Mouse (Mus musculus) skeletal muscle tissue, postnatal 0 days (tissue): ENCODE results near the gene Abcb10. TPM values are rescaled to one million over a fixed set of nuclear protein-coding genes. Genes with fewer than 3 reads are reported as not detected.

ENCODE experiments used
- microRNA counts: library from miRNA; unstranded; fragments of <30 nt; microRNA quantifications from one replicate; lab custom pipeline; 2015
- microRNA-seq, 2 experiments: library from miRNA; unstranded; fragments of <30 nt; microRNA quantifications; one replicate each; pipeline ENCODE4; 2016
- polyA plus RNA-seq: library from polyadenylated mRNA; unstranded; fragments of >200 nt; fragmentation: Nextera tagmentation; extraction: Ambion mirVana; gene quantifications from 2 replicates; pipeline ENCODE4 v1.2.1, GENCODE M21; 2015

Gene Abcb10
- 6.9 and 7.4 TPM in 2 replicates for polyA plus RNA-seq

DNA sequence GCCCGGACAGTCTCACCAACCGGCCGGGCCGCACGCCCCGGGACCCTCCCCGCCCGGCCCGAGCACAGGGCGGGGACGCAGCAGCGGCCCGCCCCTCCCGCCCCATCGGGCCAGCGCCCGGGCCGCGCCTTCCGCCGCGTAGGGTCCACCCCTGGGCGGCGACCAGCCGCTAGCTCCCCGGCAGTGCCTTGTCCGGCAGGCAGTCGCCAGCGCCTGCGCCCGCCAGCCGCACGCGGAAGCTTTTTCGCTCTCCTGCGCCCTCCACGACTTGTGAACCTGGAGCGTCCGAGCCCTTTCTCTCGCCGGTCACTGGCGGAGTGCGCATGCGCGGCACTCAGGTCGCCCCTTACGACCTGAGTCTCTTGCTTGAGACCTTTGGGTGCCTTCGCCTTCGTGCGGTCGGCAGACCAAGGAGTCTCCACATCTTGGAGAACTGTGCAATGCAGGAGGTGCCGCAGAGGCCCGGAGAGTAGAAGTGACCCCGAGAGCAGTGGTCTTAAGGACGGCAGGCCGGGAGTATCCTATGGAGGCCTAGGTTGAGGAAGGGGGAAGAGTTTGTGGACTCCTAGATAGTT is at the start of gene Abcb10:
Gene Abcb10 (minus strand): TSS at position 297 of the 575 bp plus-strand sequence.

DNA sequence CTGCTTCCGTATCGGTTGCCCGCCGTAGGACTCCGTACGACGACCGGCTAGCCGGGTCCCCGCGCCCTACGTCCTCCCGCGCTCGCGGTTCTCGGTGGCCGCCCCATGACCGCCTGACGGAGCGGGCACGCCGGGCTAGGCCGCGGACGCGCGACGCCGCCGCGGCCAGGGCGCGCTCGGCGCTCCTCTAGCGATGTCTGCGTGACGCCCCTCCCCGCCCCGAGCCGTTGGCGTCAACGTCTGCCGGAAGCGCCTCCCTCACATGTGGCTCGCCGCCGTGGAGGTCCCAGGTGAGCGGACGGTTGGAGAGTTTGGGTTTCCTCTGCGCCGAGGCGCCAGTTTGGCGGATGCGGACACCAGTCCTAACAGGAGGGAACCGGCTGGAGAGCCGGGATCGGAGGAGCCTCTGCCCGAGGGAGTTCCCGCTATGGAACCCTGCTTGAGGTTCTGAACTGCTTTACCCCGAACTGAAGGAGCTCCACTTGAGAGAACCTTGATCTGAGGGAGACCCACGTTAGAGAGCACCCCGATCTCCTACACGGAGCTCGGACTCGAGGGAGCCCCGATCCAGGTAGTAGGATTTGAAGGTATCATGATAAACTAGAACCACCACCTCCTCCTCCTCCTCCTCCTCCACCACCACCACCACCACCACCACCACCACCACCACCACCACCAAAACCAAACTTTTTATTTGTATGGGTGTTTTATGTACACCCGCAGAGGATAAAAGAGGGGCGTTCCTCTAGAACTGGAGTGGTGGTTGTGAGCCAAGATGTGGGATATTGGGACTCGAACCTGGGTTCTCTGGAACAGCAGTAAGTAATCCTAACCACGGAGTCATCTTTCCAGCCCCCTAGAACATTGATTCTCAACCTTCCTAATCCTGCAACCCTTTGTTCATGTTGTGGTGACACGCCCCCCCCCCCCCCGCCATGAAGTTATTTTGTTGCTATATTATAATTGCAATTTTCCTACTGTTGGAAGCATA is 38.6 kb upstream of the Abcb10 start, which contains the start of the genes Taf5l and Urb2:
Gene Taf5l (minus strand): TSS at position 161 of the 991 bp plus-strand sequence.
Gene Urb2 (plus strand): TSS at position 272 of the 991 bp plus-strand sequence.

DNA sequence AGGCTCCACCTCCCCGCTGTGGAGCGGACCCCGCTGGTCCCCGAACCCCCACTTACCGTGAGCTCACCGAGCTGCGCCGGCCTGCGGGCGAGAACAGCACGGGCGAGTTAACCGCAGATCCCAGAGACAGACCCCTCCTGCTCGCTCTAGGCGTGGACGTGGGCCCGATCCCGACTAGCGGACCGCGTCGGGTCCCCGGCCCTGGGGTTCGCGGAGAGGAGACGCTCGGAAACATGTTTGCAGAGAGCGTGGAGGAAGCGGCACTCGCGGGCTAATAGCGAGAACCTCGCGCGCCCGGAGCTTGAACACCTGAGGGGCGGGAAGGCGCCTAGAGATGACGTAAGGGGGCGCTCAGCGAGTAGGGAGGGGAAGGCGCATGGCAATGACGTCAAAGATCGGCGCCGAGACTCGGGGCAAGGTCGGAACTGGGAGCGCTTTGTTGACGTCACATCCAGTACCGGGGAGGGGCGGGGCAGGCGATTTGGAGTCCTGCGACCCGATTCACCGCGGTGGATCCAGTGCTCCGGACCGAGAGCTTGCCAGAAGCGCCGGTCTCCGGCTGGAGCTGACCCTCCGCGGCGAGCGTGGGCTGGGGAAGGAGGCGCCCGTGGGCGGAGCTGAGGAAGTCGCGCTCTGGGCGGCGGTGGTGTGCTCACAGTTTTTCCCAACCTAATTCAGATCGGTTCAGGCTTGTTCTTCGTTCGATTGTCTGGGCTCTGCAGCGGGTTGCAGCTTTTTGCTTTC is 33.8 kb downstream of the Abcb10 start, which contains the start of gene Nup133:
Gene Nup133 (minus strand): TSS at position 324 of the 744 bp plus-strand sequence.

MicroRNAs encoded within 50 kb of the gene (microRNA counts, 519-probe panel; counts per million panel counts)
- 296 counts per million, percentile 58 among the panel's probes with 10 or more counts for microRNA mmu-miR-1967 (lab: Ali Mortazavi, UCI)

Small RNA genes lying within 50 kb of the gene (microRNA-seq; reads per million reads assigned to microRNA genes)
- gene Mir1967: 0 reads per million in 2 experiments

Other genes with a start within 250 kb of the Abcb10 start
- gene Rab4a, start 177.1 kb downstream of the Abcb10 start, polyA plus RNA-seq: 30.0 and 31.8 TPM in 2 replicates
- 1.7 and 2.1 TPM in 2 replicates for gene Ccsap, start 122.9 kb downstream of the Abcb10 start, polyA plus RNA-seq
- gene Acta1, start 88.4 kb downstream of the Abcb10 start, polyA plus RNA-seq: 58,493 and 71,510 TPM in 2 replicates
- gene Nup133, start 33.9 kb downstream of the Abcb10 start, polyA plus RNA-seq: 9.6 and 11.1 TPM in 2 replicates
- gene Taf5l, start 38.3 kb upstream of the Abcb10 start, polyA plus RNA-seq: 12.2 and 13.3 TPM in 2 replicates
- 1.3 and 1.6 TPM in 2 replicates for gene Urb2, start 38.4 kb upstream of the Abcb10 start, polyA plus RNA-seq
- 32.1 and 40.5 TPM in 2 replicates for gene Galnt2, start 248.3 kb upstream of the Abcb10 start, polyA plus RNA-seq